Mouse (Mus musculus): ENCODE measurements around the gene Pde9a.

Gene Pde9a

GRCm38 (mm10) chr17:31511792-31512495, 125.9 kb downstream of the Pde9a start:
- peak; percentile 83 to 86 for DNase-seq (ENCODE audit: low spot score in 2 of 2)

DNA sequence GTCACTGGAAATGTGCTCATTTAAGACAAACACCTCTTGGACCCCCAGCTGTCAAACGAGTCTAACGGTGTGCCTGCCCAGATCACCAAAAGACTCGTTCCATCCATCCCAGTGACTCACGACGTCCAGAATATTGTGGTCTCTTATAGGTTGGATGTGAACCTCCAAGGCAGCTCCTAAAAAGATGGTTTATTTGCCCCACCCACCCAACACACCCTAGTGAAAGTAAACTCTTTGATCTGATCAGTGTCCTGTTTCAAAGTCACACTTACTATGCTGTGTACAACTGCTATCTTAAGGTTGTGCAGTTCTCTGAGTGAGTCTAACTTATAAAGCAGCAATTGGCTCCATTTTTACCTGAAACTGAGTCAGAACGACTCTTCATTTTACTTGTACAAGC, 126.6 kb downstream of the Pde9a start:
- DNase-seq (ENCODE audit: low spot score in 2 of 2), result no peak

DNA sequence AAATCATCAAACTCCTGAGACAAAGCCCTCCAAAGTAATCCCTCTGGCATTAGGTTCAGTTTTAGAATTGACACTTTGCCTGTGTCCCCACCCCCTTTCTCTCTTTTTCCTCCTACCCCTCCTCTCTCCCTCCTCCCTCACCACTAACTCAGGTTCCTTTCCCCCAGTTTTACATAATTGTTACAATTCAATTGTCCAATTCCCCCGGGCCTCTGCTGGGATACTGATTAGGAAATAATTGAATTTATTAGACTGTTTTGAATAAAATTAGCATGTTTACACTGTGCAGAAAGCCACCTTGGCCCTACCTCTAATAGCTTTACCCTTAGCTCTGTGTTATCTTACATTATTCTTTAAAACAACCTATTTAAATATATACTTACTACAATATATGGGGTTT, 128.7 kb downstream of the Pde9a start:
- DNase-seq (ENCODE audit: low spot score in 2 of 2), result no peak

DNA sequence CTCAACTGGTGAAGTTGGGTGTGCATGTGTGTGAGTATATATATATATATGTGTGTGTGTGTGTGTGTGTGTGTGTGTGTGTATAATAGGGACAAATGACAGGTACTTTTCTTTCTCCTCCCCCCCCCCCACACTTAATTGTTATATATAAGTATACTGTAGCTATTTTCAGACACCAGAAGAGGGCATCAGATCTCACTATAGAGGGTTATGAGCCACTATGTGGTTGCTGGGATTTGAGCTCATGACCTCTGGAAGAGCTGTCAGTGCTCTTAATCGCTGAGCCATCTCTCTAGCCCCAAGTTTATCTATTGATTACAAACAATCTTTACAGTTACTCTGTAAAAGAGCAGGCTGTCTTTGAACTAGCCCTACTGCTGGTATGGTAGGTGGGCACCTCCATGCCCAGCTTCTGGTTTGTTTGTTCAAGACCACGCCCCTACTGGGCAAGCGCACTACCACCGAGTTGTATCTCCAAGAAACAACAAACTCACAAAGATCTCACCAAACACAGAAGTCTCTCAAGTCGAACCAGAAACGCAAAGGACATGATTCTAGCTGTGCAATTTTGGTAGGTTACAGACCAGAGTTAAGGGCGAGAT, 133.4 kb downstream of the Pde9a start:
- DNase-seq (ENCODE audit: low spot score in 2 of 2), result no peak

DNA sequence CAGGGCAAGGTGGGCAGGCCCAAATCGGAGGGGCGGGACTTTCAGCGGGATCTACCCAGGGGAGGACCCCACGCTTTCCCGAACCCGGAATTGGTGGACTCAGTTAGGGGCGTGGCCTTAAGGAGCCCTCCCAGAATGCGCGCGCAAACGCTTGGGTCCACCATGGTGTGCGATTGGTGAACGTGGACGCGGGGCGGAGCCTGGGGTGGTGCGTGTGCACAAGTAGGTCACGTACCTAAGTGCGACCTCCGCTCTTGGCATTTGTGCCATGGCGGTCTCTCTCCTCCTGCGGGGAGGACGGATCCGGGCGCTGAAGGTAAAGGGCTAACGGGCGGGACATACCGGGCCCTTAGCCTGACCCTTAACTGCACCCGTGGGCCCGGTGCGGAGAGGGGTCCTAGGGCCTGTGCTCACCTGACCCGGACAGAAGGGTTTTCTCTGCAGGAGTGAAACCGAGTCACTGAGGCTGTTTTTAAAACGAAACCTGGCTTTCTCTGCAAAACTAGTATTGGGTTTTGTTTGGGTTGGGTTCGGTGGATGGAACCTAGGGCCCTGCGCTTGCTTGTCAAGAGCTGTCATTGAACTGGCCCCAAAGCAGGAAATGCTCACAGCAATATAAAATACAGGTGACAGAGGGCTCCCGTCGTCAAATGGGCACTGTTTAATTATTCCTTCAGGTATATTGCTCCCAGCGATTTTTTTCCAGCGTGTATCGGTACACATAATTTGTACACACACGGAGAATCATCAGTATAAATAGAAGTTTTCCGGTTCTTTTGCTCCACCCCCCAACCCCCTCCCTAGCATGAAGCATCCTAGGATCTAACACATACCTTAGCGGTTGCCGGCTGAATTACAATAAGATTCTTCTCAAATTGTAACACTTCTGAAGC, 134.2 kb downstream of the Pde9a start, which contains the start of the genes Wdr4 and Ndufv3:
TSS of gene Wdr4 (minus strand) at position 35 of the 893 bp plus-strand sequence.
TSS of gene Ndufv3 (plus strand) at position 170 of the 893 bp plus-strand sequence.
- DNase-seq (ENCODE audit: low spot score in 2 of 2), result peak; percentile 98 to 99

- no peak for DNase-seq (ENCODE audit: low spot score in 2 of 2)
Measured at GRCm38 (mm10) chr17:31520895-31521294, 134.9 kb downstream of the Pde9a start.

GRCm38 (mm10) chr17:31521948-31522347, 135.9 kb downstream of the Pde9a start:
- DNase-seq (ENCODE audit: low spot score in 2 of 2), result no peak

DNA sequence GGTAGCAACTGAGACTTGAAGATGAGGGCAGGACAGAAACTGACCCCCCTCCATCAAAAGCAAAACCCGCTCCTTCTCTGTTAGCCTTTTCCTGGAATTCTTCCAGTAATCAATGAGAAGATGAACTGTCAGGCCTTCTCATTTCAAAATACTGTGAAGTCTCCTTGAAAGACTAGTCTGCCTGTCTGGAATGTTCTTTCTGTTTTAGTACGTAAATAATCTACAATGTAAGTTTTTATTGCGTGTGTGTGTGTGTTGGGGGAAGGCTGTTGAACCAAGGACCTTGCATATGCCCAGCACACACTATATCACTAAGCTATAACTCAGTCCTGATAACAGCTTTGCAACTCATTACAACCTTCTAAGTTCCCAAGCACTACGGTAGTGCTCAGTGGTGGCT, 139.1 kb downstream of the Pde9a start:
- no peak for DNase-seq (ENCODE audit: low spot score in 2 of 2)

DNA sequence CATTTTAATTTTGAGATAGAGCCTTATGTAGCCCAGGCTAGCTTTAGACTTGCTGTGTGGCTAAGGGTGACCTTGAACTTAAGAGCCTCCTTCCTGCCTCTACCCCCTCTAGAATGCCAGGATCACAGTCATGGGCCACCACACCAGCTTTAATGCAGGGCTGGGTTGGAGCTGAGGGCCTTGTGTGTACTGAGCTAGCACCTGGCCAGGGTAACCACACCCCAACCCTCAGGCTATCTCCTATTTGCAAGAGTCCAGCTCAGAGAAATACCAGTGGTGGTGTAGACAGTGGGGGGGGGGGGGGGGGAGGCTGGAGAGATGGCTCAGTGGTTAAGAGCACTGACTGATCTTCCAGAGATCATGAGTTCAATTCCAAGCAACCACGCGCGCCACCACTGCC, 139.8 kb downstream of the Pde9a start:
- DNase-seq (ENCODE audit: low spot score in 2 of 2), result no peak
